Mouse (Mus musculus): ENCODE measurements around the gene Nek1.

DNA sequence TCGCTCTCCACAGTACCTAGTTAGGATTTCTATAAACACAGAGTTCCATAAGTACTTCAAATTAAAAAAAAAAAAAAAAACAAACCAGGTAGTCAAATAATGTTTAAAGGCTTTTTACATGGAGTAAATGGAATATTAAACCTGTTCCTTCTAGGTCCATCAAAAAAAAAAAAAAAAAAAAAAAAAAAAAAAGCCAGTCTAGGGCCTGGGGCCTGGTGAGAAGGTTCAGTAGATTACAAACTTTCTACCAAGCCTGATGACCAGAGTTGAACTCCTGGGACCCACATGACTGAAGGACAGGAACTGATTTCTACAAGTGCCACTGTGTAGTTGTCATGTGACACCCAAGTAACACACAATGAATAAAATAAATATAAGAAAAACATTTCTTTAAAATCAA is 41.2 kb upstream of the Nek1 start:
- no peak for TF ChIP-seq CTCF (IDR thresholded peaks at IDR 0.05; ENCODE audit: borderline replicate concordance, insufficient read depth, low read length)
- TF ChIP-seq POLR2A (IDR thresholded peaks at IDR 0.05; ENCODE audit: low read depth, low read length), result no peak

All from embryonic fibroblast, embryonic 13.5 days (primary cell).